In genomic region chr3:89238494-89238893, GRCm38 (mm10) we compare ENCODE assay signal across 16 mouse cellular contexts. TPM values are rescaled to one million over a fixed set of nuclear protein-coding genes. Genes with fewer than 3 reads are reported as not detected.
DNase-seq lines count a peak whose midpoint lies in the region; ATAC-seq and TF ChIP-seq lines count a peak whose summit lies in the region.
"Had no signal": no experiment of that assay in that cellular context is flagged by ENCODE, and none has a peak within 500 bp of the region (broad histone marks: within the 10 kb centered on the region; RNA-seq: fewer than 3 reads in every experiment).

No protein-coding gene starts in this region.

- no peaks in the 10 kb centered on the region for H3K9me3 ChIP-seq in lung, embryonic 16.5 days (ENCODE audit: control insufficient read depth, low read length)
- H3K9me3 ChIP-seq in intestine, embryonic 15.5 days: no peaks in the 10 kb centered on the region
- H3K9me3 ChIP-seq in stomach, postnatal 0 days (ENCODE audit: control insufficient read depth, low read length): no peaks in the 10 kb centered on the region
- H3K9me3 ChIP-seq: forebrain, embryonic 12.5 days; limb, embryonic 10.5 days; midbrain, embryonic 13.5 days had no signal

- TF ChIP-seq EP300 in stomach, postnatal 0 days (optimal IDR thresholded peaks at IDR 0.05): no peak

- no peak overlapping the region for H3K4me3 ChIP-seq in kidney, adult 2 months (ENCODE audit: insufficient read depth, low read depth, low read length)
- H3K4me3 ChIP-seq in lung, embryonic 16.5 days (ENCODE audit: low read length): no peak overlapping the region
- no peak overlapping the region for H3K4me3 ChIP-seq in intestine, embryonic 15.5 days (replicated peaks)
- no peak overlapping the region for H3K4me3 ChIP-seq in stomach, postnatal 0 days (ENCODE audit: low read depth, low read length)
- H3K4me3 ChIP-seq: forebrain, embryonic 12.5 days; limb, embryonic 10.5 days; midbrain, embryonic 13.5 days had no signal

- no peaks in the 10 kb centered on the region for H3K36me3 ChIP-seq in kidney, adult 2 months (ENCODE audit: control insufficient read depth, insufficient read depth, low read length)
- peaks cover 3% of the 10 kb centered on the region; the same call in 1 of the 2 replicates for H3K36me3 ChIP-seq in lung, embryonic 16.5 days (ENCODE audit: control insufficient read depth, insufficient read depth, low read length)
- no peaks in the 10 kb centered on the region for H3K36me3 ChIP-seq in intestine, embryonic 15.5 days
- H3K36me3 ChIP-seq in stomach, postnatal 0 days (ENCODE audit: control insufficient read depth, insufficient read depth, low read length): no peaks in the 10 kb centered on the region

- no peak for TF ChIP-seq CTCF in kidney, adult 2 months (conservative IDR thresholded peaks at IDR 0.05; ENCODE audit: insufficient read depth, insufficient read length, low read depth, low read length)
- no peak for TF ChIP-seq CTCF in stomach, postnatal 0 days (IDR thresholded peaks at IDR 0.05; ENCODE audit: low read depth)

- H3K4me2 ChIP-seq in lung, embryonic 16.5 days (ENCODE audit: low read depth, low read length): no peak overlapping the region
- peak overlapping the region; percentile 32 for H3K4me2 ChIP-seq in intestine, embryonic 15.5 days (replicated peaks)
- H3K4me2 ChIP-seq in stomach, postnatal 0 days (replicated peaks; ENCODE audit: low read depth): 0 out of 2 replicates have a peak overlapping the region, but pooled peaks have one; percentile 3
- H3K4me2 ChIP-seq: forebrain, embryonic 12.5 days; midbrain, embryonic 13.5 days had no signal

- H3K27ac ChIP-seq in kidney, adult 2 months (ENCODE audit: insufficient read depth, low read depth, low read length): no peak overlapping the region
- H3K27ac ChIP-seq in lung, embryonic 16.5 days (ENCODE audit: low read length): peak overlapping the region; percentile 36; the same call in 1 of the 2 replicates
- H3K27ac ChIP-seq in intestine, embryonic 15.5 days: no peak overlapping the region
- H3K27ac ChIP-seq in stomach, postnatal 0 days (replicated peaks): peak overlapping the region; percentile 18; the same call in 1 of the 2 replicates
- H3K27ac ChIP-seq: forebrain, embryonic 12.5 days; limb, embryonic 10.5 days; liver, embryonic 14.5 days; midbrain, embryonic 13.5 days had no signal

- H3K4me1 ChIP-seq in kidney, adult 2 months (ENCODE audit: control insufficient read depth, insufficient read depth, low read length): peaks cover 6% of the 10 kb centered on the region
- H3K4me1 ChIP-seq in lung, embryonic 16.5 days (replicated peaks; ENCODE audit: control insufficient read depth, insufficient read depth, low read length): peaks cover 16% of the 10 kb centered on the region
- peaks cover 12% of the 10 kb centered on the region for H3K4me1 ChIP-seq in intestine, embryonic 15.5 days (replicated peaks)
- H3K4me1 ChIP-seq in stomach, postnatal 0 days (replicated peaks; ENCODE audit: control insufficient read depth, insufficient read depth): no peaks in the 10 kb centered on the region

- H3K27me3 ChIP-seq in kidney, adult 2 months (replicated peaks; ENCODE audit: control insufficient read depth, insufficient read depth, low read length): no peaks in the 10 kb centered on the region
- H3K27me3 ChIP-seq in lung, embryonic 16.5 days (ENCODE audit: control insufficient read depth, insufficient read depth, low read depth, low read length): no peaks in the 10 kb centered on the region
- no peaks in the 10 kb centered on the region for H3K27me3 ChIP-seq in intestine, embryonic 15.5 days (replicated peaks)
- H3K27me3 ChIP-seq in stomach, postnatal 0 days (ENCODE audit: control insufficient read depth, insufficient read depth, low read length): no peaks in the 10 kb centered on the region
- H3K27me3 ChIP-seq: forebrain, embryonic 12.5 days; midbrain, embryonic 13.5 days had no signal

- TF ChIP-seq POLR2A in kidney, adult 2 months (IDR thresholded peaks at IDR 0.05; ENCODE audit: low read depth, low read length): no peak

- WGBS in kidney, adult 2 months: 44% methylated on average over 12 of the region's 12 CpGs
- 46% methylated on average over 12 of the region's 12 CpGs for WGBS in lung, embryonic 16.5 days
- 57% methylated on average over 12 of the region's 12 CpGs for WGBS in intestine, embryonic 15.5 days
- 43% methylated on average over 9 of the region's 12 CpGs for WGBS in stomach, postnatal 0 days

- peak; percentile 35 for DNase-seq in kidney, adult 2 months
- DNase-seq in kidney, postnatal 14 days: no peak
- no peak for DNase-seq in lung, postnatal 25 days (ENCODE audit: low spot score)
- peak; percentile 75 for DNase-seq in stomach, postnatal 0 days (ENCODE audit: low spot score)
- DNase-seq in right cerebral cortex, postnatal 4 days: no peak
- DNase-seq: adrenal gland, postnatal 36 days; cerebellum, adult 8-10 months; gastrocnemius, postnatal 36 days; right cerebral cortex, postnatal 14 days had no signal

- peak; percentile 17; the same call in 1 of the 2 replicates for ATAC-seq in lung, embryonic 16.5 days (ENCODE audit: low read depth)
- peak; percentile 75 for ATAC-seq in intestine, embryonic 15.5 days
- ATAC-seq in stomach, postnatal 0 days (ENCODE audit: low FRiP score, low TSS enrichment): peak; percentile 12; the same call in 1 of the 2 replicates
- ATAC-seq: inflammation-experienced regulatory T-cells, adult 6 months; midbrain, embryonic 13.5 days had no signal

- no peak overlapping the region; the same call in 1 of the 2 replicates for H3K9ac ChIP-seq in lung, embryonic 16.5 days (ENCODE audit: low read length)
- no peak overlapping the region for H3K9ac ChIP-seq in intestine, embryonic 15.5 days
- no peak overlapping the region for H3K9ac ChIP-seq in stomach, postnatal 0 days (ENCODE audit: low read length)
- H3K9ac ChIP-seq: forebrain, embryonic 12.5 days; liver, embryonic 14.5 days; midbrain, embryonic 13.5 days had no signal

RNA-seq across cellular contexts. Expression of gene Krtcap2, which starts 7.3 kb away (rescaled TPM):
- polyA plus RNA-seq in kidney, adult 2 months (2012; rRNA removed): 142 and 173 TPM in 2 replicates
- 304 and 314 TPM in 2 replicates for polyA plus RNA-seq in lung, embryonic 16.5 days (2015; fragmentation: Nextera tagmentation; extraction: Ambion mirVana)
- polyA plus RNA-seq in intestine, embryonic 15.5 days (2015; fragmentation: Nextera tagmentation; extraction: Ambion mirVana): 348 and 351 TPM in 2 replicates
- 266 and 314 TPM in 2 replicates for polyA plus RNA-seq in stomach, postnatal 0 days (2015; fragmentation: Nextera tagmentation; extraction: Ambion mirVana)

RNA-seq across cellular contexts. Expression of gene Trim46, which starts 7.6 kb away (rescaled TPM):
- polyA plus RNA-seq in kidney, adult 2 months (2012; rRNA removed): 9.1 and 10.5 TPM in 2 replicates
- 7.2 and 7.7 TPM in 2 replicates for polyA plus RNA-seq in lung, embryonic 16.5 days (2015; fragmentation: Nextera tagmentation; extraction: Ambion mirVana)
- polyA plus RNA-seq in intestine, embryonic 15.5 days (2015; fragmentation: Nextera tagmentation; extraction: Ambion mirVana): 2.9 and 4.1 TPM in 2 replicates
- 2.7 and 3.3 TPM in 2 replicates for polyA plus RNA-seq in stomach, postnatal 0 days (2015; fragmentation: Nextera tagmentation; extraction: Ambion mirVana)

RNA-seq across cellular contexts. Expression of gene Muc1, which starts 9.6 kb away (rescaled TPM):
- 45.9 and 53.8 TPM in 2 replicates for polyA plus RNA-seq in kidney, adult 2 months (2012; rRNA removed)
- polyA plus RNA-seq in lung, embryonic 16.5 days (2015; fragmentation: Nextera tagmentation; extraction: Ambion mirVana): 151 and 162 TPM in 2 replicates
- polyA plus RNA-seq in intestine, embryonic 15.5 days (2015; fragmentation: Nextera tagmentation; extraction: Ambion mirVana): 10.1 and 19.7 TPM in 2 replicates
- polyA plus RNA-seq in stomach, postnatal 0 days (2015; fragmentation: Nextera tagmentation; extraction: Ambion mirVana): 212 and 255 TPM in 2 replicates

RNA-seq across cellular contexts. Expression of gene Mtx1, which starts 11.6 kb away (rescaled TPM):
- 257 and 283 TPM in 2 replicates for polyA plus RNA-seq in kidney, adult 2 months (2012; rRNA removed)
- polyA plus RNA-seq in lung, embryonic 16.5 days (2015; fragmentation: Nextera tagmentation; extraction: Ambion mirVana): 174 and 188 TPM in 2 replicates
- polyA plus RNA-seq in intestine, embryonic 15.5 days (2015; fragmentation: Nextera tagmentation; extraction: Ambion mirVana): 214 and 222 TPM in 2 replicates
- 129 and 133 TPM in 2 replicates for polyA plus RNA-seq in stomach, postnatal 0 days (2015; fragmentation: Nextera tagmentation; extraction: Ambion mirVana)

RNA-seq across cellular contexts. Expression of gene Dpm3, which starts 20.7 kb away (rescaled TPM):
- 431 and 562 TPM in 2 replicates for polyA plus RNA-seq in kidney, adult 2 months (2012; rRNA removed)
- 135 and 138 TPM in 2 replicates for polyA plus RNA-seq in lung, embryonic 16.5 days (2015; fragmentation: Nextera tagmentation; extraction: Ambion mirVana)
- 131 and 134 TPM in 2 replicates for polyA plus RNA-seq in intestine, embryonic 15.5 days (2015; fragmentation: Nextera tagmentation; extraction: Ambion mirVana)
- 140 and 152 TPM in 2 replicates for polyA plus RNA-seq in stomach, postnatal 0 days (2015; fragmentation: Nextera tagmentation; extraction: Ambion mirVana)

Comparison
In these comparisons a context has a peak if more than half of its experiments do, and no peak if none do; other contexts are left out.
1. DNase-seq: peak in kidney, adult 2 months (single experiment) and stomach, postnatal 0 days (single experiment); none in kidney, postnatal 14 days (single experiment), lung, postnatal 25 days (single experiment) and right cerebral cortex, postnatal 4 days (single experiment).
2. H3K27ac ChIP-seq: peak in lung, embryonic 16.5 days (single experiment) and stomach, postnatal 0 days (single experiment); none in kidney, adult 2 months (single experiment) and intestine, embryonic 15.5 days (single experiment).
3. ATAC-seq: peak in every context shown above with its lines; median percentile 75 in intestine, embryonic 15.5 days; 17 in lung, embryonic 16.5 days; 12 in stomach, postnatal 0 days.